Mouse (Mus musculus): ENCODE results near the gene Aanat.

Aanat gene

GRCm38 (mm10) chr11:116612554-116612953 is 26.3 kb downstream of the Aanat start:
- no peak for DNase-seq

GRCm38 (mm10) chr11:116613234-116613633 is 27.0 kb downstream of the Aanat start:
- no peak for DNase-seq

DNA sequence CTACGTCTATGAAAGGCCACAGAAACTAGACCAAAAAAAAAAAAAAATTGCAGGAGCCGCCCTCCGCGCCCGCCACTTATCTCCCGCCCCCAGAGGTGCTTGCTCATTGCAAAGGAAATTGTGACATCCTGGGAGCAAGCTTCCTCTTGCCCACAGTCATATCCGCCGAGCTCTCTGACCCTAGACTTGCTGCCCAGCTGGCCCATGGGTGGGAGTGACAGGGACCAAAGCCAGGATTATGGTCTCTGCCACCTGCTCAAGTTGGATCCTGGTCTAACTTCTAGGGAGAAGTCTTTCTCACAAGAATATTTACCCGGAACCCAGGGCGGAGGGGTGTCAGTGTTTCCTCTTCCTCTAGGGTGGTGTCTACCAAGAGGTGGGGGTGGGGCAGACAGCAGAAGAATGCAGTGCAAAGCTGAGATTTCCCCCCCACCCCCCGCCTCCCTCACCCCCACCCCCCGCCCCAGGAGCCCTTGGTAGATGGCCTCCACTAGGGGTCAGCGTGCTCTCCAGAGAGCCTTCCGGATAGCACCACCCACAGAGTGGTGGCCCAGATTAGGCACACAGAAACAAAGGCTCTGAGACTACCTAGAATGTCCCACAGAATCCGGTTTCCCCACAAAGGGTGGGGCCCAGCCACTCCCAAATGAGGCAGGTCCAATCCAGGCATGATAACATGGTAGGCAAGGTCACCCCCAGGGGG is 29.7 kb downstream of the Aanat start:
- no peak for DNase-seq

DNA sequence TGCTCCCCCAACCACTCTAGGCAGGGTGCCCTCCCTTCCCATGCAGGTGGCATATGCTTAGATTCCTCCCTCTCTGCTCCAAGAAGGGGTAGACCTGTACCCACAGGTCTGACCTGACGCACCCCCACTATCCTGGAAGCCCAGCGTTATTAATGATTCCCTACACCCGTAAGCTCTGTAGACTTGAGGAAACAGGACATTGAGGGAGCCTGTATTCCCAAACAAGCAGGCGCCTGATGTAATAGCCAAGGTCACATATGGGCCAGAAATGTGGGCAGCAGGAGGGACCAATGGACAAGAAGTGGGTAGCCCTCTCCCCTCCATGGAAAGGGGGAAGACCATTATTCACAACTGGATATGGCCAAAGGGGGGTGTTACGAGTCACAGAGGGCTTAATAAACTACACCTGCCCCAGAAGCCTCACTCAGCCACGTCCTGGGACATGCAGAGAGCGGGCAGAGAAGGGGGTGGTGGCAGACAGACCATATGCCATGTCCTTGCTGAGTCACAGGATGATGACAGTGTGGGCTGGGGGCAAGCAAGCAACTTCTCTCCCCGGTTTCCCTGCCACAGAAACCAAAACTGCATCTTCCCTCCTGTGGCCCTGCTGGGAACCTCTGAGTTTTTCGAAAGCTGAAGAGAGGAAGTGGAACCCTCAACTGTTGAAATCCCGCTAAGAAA is 30.3 kb downstream of the Aanat start:
- no peak for DNase-seq

DNA sequence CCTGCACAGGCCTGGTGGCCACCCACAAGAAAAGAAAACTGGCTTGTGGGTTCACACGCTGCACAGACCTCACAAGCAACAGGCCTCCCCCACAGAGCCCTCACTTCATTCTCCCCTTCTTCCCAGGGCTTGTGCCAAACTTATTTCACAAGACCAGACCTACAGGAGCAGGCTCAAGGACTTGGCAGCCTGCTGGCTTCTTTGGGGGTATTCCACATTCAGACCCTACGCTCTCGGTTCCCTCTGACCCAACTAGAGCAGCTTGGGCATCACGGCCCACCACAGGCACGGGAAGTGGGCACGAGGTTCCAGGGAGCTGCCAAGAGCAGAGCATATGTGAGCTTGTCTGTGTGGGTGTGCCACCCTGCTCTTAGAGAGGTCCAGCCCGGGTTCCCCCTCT is 31.4 kb downstream of the Aanat start:
- no peak for DNase-seq

DNA sequence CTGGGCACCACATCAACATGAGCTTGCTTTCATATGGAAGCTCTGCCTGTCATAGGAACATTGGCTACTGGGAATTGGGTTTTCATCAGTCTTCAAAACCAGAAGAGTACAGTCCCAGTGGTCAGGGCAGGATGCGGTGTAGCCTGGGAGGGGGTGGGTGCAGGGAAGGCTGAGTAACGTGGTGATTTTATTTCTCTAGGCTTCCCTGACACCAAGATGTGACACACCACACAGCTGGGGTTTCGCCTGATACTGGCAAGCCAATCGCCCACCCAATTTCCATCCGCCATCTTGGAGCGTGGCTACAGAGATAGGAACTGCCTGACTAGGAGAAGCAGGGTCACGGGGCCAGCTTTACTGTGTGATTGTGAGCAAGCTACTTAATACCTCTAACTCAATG is 32.4 kb downstream of the Aanat start:
- DNase-seq: no peak

GRCm38 (mm10) chr11:116619156-116619555 is 32.9 kb downstream of the Aanat start:
- DNase-seq: peak; percentile 71

DNA sequence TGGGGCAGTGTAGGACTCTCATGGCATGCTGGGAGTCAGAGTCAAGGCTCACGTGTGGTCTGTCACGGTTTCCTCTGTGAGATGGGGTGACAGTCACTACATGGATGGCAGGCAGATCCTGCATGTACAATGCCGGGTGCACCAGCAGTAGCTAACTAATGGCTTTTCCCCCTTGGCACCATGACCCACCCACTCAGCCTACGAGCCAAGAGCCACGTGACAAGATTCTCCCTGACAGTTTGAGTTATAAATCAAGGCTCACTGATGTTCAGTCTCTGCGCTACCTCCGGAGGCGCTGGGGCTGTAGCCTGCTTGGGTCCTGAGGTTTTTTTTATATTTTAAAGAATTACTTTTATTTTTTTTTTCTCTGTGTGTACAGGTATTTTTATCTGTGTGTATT is 33.3 kb downstream of the Aanat start:
- no peak for DNase-seq

GRCm38 (mm10) chr11:116620073-116620472 is 33.8 kb downstream of the Aanat start:
- DNase-seq: no peak

DNA sequence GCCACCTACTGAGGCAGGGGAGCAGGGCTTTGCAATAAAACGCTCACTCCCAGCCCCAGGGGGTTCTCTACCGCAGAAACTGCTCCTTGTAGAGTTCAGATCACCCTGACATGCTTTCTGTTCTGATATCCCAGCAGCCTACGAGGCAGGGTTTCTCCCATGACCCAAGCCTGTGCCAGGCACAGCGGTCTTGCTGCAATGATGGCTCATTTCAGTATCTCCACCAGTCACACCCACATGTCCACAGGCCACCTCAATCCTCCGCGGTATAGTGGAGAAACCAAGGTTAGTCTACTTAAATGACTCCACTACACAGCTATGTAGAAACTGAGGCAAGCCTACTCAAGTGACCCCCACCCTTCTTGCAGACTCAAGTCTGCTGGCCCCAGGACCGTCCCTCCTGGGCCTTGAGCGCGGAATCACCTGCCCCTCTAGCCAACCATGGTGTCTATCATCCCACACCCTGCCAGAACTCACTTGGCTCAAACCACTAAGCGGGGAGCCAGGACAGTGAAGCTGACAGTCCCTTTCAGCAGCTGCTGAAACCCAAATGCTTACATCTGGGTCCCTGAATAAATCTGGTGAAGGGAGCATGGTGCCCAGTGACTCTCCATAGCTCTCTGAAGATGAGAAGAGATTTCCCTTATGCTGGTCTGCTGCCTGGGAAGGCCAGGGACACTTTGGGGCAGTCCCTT is 34.5 kb downstream of the Aanat start:
- DNase-seq: peak; percentile 50

DNA sequence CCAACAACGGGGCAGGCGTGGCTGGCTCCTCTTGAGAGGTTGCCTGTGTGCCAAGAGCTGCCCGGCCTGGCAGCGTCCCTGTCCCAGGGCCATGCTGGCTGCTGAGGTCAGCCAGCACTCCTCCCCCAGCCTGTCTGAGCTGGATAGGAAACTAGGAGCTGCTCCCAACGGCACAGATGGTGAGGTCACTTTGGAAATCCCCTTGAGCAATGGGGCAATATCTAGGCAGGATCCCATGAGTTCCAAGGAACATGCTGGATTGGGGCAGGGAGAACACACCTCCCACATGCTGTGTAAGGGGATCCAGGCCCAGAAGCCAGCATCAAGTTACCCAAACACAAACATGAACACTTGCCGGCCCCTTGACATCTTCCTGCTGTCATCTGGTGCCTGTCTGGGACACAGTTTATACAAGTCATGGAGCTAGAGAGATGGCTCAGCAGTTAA is 35.0 kb downstream of the Aanat start:
- DNase-seq: peak; percentile 90

DNA sequence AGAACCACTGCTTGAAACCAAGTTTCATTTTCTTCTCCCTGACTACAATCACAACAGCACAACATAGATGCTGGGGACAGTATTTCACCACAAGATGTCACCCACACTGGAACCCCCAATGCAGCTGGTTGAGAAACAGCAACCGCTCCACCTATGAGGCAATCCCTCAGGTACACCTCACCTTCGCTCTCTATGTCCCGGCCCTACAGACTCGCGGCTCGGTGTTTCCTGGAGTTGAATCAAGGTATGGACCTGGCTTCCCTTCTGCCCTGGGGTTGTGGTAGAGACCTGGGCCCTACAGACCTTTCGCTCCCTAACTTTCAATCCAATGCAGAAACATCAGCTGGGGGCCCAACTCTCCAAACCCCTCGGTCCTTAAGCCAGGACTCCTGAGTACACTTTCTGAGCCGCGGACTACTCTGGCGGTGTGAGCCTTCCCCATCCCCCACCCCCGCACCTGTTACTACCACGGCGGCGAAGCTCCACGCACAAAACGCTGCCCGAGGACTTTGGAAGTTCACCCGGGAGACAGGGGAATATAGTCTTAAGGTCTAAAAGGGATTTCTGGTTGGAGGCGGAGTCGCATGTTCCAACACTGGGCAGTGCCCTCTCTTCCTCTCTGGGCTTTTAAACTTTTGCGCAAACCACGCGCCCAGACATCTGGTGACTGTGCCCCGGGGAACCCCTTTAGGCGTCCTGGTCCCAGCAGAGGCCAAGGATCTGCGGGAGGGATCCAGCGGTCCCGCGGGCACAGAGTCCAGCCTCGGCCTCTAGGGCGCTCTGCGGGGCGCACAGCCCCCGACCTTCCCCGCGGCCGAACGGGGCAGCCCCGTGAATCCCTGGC is 37.3 kb downstream of the Aanat start:
- DNase-seq: no peak

GRCm38 (mm10) chr11:116624131-116624832 is 38.0 kb downstream of the Aanat start:
- no peak for DNase-seq

GRCm38 (mm10) chr11:116625081-116626000 is 39.1 kb downstream of the Aanat start:
- DNase-seq: peak; percentile 45

DNA sequence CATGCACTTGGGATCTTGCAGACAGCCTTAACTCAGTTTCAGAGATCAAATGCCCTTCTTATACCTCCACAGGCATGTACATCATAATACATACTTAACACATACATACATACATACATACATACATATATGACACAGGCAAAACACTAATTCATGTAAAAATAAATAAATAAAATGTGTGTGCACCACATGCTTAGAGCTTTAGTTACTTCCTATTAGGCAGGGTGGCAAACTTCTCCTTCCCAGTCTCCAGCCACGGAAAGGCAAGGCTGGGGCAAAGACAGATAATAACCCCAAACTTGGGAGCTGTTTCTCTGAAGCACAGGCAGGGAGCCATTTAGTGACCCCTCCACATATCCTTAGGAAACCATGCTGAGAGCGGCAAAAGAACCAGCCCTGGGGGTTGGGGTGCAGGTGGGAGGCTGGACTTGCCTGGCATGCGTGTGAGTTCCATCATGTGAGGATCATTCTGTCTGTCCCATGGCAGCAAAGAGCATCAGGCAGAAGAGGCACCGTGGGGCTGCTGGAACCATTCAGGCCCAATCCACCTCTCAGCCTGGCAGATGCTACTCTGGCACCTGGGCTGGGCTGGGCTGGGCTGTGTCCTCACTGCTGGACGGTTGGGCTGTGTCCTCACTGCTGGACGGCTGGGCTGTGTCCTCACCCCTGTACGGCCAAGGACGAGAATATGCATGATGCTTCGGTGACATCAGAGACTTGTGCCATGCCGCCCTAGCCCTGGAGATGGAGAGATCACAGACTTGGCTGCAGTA is 40.3 kb downstream of the Aanat start, which contains the start of gene Rhbdf2:
Gene Rhbdf2 (minus strand): TSS at position 721 of the 773 bp plus-strand sequence.
- DNase-seq: no peak

- no peak for DNase-seq
Measured at GRCm38 (mm10) chr11:116627072-116628020, 41.1 kb downstream of the Aanat start.

DNA sequence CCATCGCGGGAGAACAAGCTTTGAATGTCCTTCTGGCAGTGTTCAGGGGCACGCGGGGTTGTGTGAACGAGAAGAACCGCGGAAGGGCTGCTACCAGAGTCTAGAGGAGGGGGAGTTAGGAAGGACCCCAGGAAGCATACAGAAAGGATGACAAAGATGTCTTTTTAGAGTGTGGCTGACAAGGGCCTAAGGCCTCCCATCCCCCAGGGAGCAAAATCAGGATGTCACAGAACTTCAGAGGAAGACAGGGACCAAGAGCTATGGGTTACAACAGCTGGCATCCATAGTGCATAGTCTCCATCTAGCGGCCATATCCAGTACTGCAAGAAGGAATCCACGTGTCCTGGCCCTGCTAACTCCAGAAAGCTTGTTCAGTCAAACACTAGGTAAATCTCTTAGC is 42.5 kb downstream of the Aanat start:
- DNase-seq: peak; percentile 82

- DNase-seq: no peak
Measured at GRCm38 (mm10) chr11:116629472-116629871, 43.2 kb downstream of the Aanat start.
